Mouse (Mus musculus) CH12.LX (cell line): ENCODE measurements at regions not wholly inside any gene's neighbourhood (a gene's known extent, or its start where the extent isn't known, plus 50 kb on each side); places are given as distances from the start of the nearest gene placed in this dataset.

Experiments
- DNase-seq: peaks from one replicate; pipeline ENCODE4 v3.0.0-alpha.2; 2013; ENCODE audit errors: extremely low read depth
- H3K27ac ChIP-seq: 2 replicates; pipeline ENCODE4 v1.5.1; 2012; ENCODE audit warnings: low read depth, mild to moderate bottlenecking, control low read depth, moderate library complexity; ENCODE audit not compliant: insufficient read depth
- H3K27me3 ChIP-seq: replicated peaks from 2 replicates; pipeline ENCODE3; 2012; ENCODE audit warnings: inconsistent platforms
- H3K36me3 ChIP-seq, 2 experiments: replicated peaks in 1 of 2; 2 replicates each; pipeline versions ENCODE3 to v1.6.1; 2012; ENCODE audit warnings: inconsistent platforms in 1 of 2, low read length in 1 of 2, mild to moderate bottlenecking in 1 of 2, mixed read lengths in 1 of 2, moderate library complexity in 1 of 2; ENCODE audit not compliant: control insufficient read depth in 1 of 2, insufficient read depth in 1 of 2
- H3K4me1 ChIP-seq, 2 experiments: 2 replicates each; pipeline ENCODE4 v1.6.1; 2012; ENCODE audit warnings: inconsistent platforms in 1 of 2, moderate library complexity in 1 of 2; ENCODE audit not compliant: insufficient read depth in 2 of 2, control insufficient read depth in 1 of 2
- H3K4me2 ChIP-seq: 2 replicates; pipeline ENCODE4 v1.6.1; 2012; ENCODE audit warnings: low read depth, mild to moderate bottlenecking, control low read depth; ENCODE audit not compliant: poor library complexity, insufficient read depth, severe bottlenecking
- H3K4me3 ChIP-seq, 3 experiments: fragments of 150-350 bp in 1 of 3; sonication (generic) in 1 of 3; replicated peaks in 1 of 3; 2 replicates each; pipeline versions ENCODE3 to v1.5.1; 2011 to 2012; ENCODE audit warnings: low read depth in 2 of 3, low read length in 2 of 3, mild to moderate bottlenecking in 2 of 3, moderate library complexity in 2 of 3, control low read depth in 1 of 3, improper control_type of control experiment in 1 of 3, inconsistent platforms in 1 of 3, mixed read lengths in 1 of 3; ENCODE audit not compliant: poor library complexity in 1 of 3
- H3K79me2 ChIP-seq: replicated peaks from 2 replicates; pipeline ENCODE4 v1.6.1; 2012; ENCODE audit warnings: mild to moderate bottlenecking, moderate library complexity; ENCODE audit not compliant: control insufficient read depth, poor library complexity, insufficient read depth, severe bottlenecking; ENCODE audit errors: extremely low read depth
- H3K9ac ChIP-seq: 2 replicates; pipeline ENCODE4 v1.6.1; 2012; ENCODE audit warnings: low read depth, mild to moderate bottlenecking, control low read depth, moderate library complexity; ENCODE audit not compliant: insufficient read depth
- H3K9me3 ChIP-seq: replicated peaks from 2 replicates; pipeline ENCODE3; 2012; ENCODE audit warnings: low read length, inconsistent platforms, mixed read lengths
- BHLHE40 ChIP-seq: IDR thresholded peaks from 2 replicates; pipeline ENCODE4 v1.6.1; 2011; ENCODE audit warnings: mild to moderate bottlenecking, low read depth, low read length, improper control_type of control experiment
- CHD1 ChIP-seq: IDR thresholded peaks from 2 replicates; pipeline ENCODE4 v1.6.1; 2012; ENCODE audit warnings: low read depth, low read length, improper control_type of control experiment, inconsistent platforms
- EP300 ChIP-seq: IDR thresholded peaks from 2 replicates; pipeline ENCODE4 v1.6.1; 2011; ENCODE audit warnings: low read length, improper control_type of control experiment
- GABPA ChIP-seq: IDR thresholded peaks from 2 replicates; pipeline ENCODE4 v1.6.1; 2012; ENCODE audit warnings: low read depth, low read length, improper control_type of control experiment, inconsistent platforms; ENCODE audit not compliant: insufficient replicate concordance
- JUN ChIP-seq: IDR thresholded peaks from 2 replicates; pipeline ENCODE4 v1.6.1; 2011; ENCODE audit warnings: low read depth, mild to moderate bottlenecking, low read length, improper control_type of control experiment, moderate library complexity; ENCODE audit not compliant: insufficient read depth
- KAT2A ChIP-seq: IDR thresholded peaks from 2 replicates; pipeline ENCODE4 v1.6.1; 2012; ENCODE audit warnings: low read length, improper control_type of control experiment, inconsistent platforms; ENCODE audit not compliant: insufficient replicate concordance
- MAX ChIP-seq: IDR thresholded peaks from 2 replicates; pipeline ENCODE4 v1.6.1; 2011; ENCODE audit warnings: low read length, improper control_type of control experiment
- MAZ ChIP-seq: IDR thresholded peaks from 2 replicates; pipeline ENCODE4 v1.6.1; 2012; ENCODE audit warnings: low read depth, mild to moderate bottlenecking, inconsistent platforms, low read length, improper control_type of control experiment, moderate library complexity
- MXI1 ChIP-seq: IDR thresholded peaks from 2 replicates; pipeline ENCODE4 v1.6.1; 2011; ENCODE audit warnings: mild to moderate bottlenecking, low read depth, low read length, improper control_type of control experiment
- NELFE ChIP-seq: IDR thresholded peaks from 2 replicates; pipeline ENCODE4 v1.6.1; 2011; ENCODE audit warnings: low read depth, low read length, improper control_type of control experiment
- PAX5 ChIP-seq: IDR thresholded peaks from 2 replicates; pipeline ENCODE4 v1.6.1; 2012; ENCODE audit warnings: low read length, inconsistent platforms, mixed read lengths
- SIN3A ChIP-seq: IDR thresholded peaks from 2 replicates; pipeline ENCODE4 v1.6.1; 2012; ENCODE audit warnings: low read length, improper control_type of control experiment, inconsistent platforms
- SMC3 ChIP-seq: IDR thresholded peaks from 2 replicates; pipeline ENCODE4 v1.6.1; 2011; ENCODE audit warnings: low read depth, low read length, improper control_type of control experiment
- TCF12 ChIP-seq: IDR thresholded peaks from 2 replicates; pipeline ENCODE4 v1.6.1; 2014; ENCODE audit warnings: low read depth, mild to moderate bottlenecking, inconsistent platforms, low read length, improper control_type of control experiment
- dilution Hi-C: fragments of 300-500 bp; cut with MboI; formaldehyde crosslinking; loops from 2 replicates; pipeline ENCODE4 v1.14.3; 2020; ENCODE audit warnings: low sequenced_read_pairs; ENCODE audit not compliant: extremely low pct_unique_long_range_greater_than_20kb, extremely low pct_ligation_motif_present
- in situ Hi-C: fragments of 300-500 bp; cut with MboI; formaldehyde crosslinking; loops from 3 replicates; pipeline ENCODE4 v1.14.3; 2019; ENCODE audit warnings: low sequenced_read_pairs, low pct_ligation_motif_present, low pct_unique_long_range_greater_than_20kb, mixed read lengths

GRCm38 (mm10) chr14:102048485-102048884, 318.7 kb downstream of the Lmo7 start:
- Histone ChIP-seq H3K27ac (no peak overlapping the region), H3K9me3 (no peaks in the 10 kb centered on the region), H3K4me2 (no peak overlapping the region), H3K27me3 (no peaks in the 10 kb centered on the region), H3K4me3 (no peak overlapping the region), H3K36me3 (no peaks in the 10 kb centered on the region), H3K9ac (no peak overlapping the region), H3K4me1 (no peaks in the 10 kb centered on the region), H3K79me2 (no peaks in the 10 kb centered on the region)
- no peak for DNase-seq
- TF ChIP-seq MXI1, result no peak
- TF ChIP-seq CHD1, result no peak
- no peak for TF ChIP-seq GABPA
- no peak for TF ChIP-seq KAT2A
- dilution Hi-C loops (no loop called here), in situ Hi-C loops (no loop called here)

GRCm38 (mm10) chr14:102038145-102038544, 308.4 kb downstream of the Lmo7 start:
- Histone ChIP-seq H3K36me3 (no peaks in the 10 kb centered on the region), H3K4me3 (no peak overlapping the region), H3K27ac (no peak overlapping the region), H3K4me2 (no peak overlapping the region), H3K4me1 (no peaks in the 10 kb centered on the region), H3K9me3 (no peaks in the 10 kb centered on the region), H3K27me3 (no peaks in the 10 kb centered on the region), H3K79me2 (no peaks in the 10 kb centered on the region), H3K9ac (no peak overlapping the region)
- no peak for TF ChIP-seq PAX5
- no peak for TF ChIP-seq EP300
- no peak for TF ChIP-seq MAX
- TF ChIP-seq JUN, result no peak
- no peak for TF ChIP-seq SMC3
- TF ChIP-seq TCF12, result no peak
- TF ChIP-seq SIN3A, result no peak
- TF ChIP-seq NELFE, result no peak
- no peak for TF ChIP-seq BHLHE40
- DNase-seq, result no peak
- dilution Hi-C loops, result no loop called here
- in situ Hi-C loops, result no loop called here

DNA sequence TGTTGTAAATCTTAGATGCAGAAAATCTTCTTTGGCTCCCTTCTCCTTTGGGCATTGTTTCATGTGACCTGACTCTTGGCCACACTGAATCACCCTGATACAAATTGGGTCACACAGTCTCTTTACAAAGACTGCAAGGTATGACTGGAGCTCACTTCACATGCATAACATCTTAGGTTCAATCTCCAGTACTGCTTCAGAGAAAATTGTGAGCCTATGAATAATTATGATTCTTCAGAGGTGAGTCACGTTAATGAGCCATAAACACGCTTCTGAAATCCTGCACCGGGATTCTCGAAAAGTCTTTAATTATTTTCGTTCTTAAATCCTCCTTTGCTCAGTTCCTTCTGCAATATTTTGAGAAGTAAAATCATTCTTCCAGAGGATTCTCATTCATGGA, 307.7 kb downstream of the Lmo7 start:
- dilution Hi-C loops, result no loop called here
- in situ Hi-C loops, result no loop called here
- H3K9me3 ChIP-seq, result no peaks in the 10 kb centered on the region
- no peaks in the 10 kb centered on the region for H3K79me2 ChIP-seq
- H3K4me1 ChIP-seq, result no peaks in the 10 kb centered on the region
- no peaks in the 10 kb centered on the region for H3K36me3 ChIP-seq
- H3K27ac ChIP-seq, result no peak overlapping the region
- H3K27me3 ChIP-seq, result no peaks in the 10 kb centered on the region
- no peak for TF ChIP-seq MAZ
- no peak overlapping the region for H3K9ac ChIP-seq
- DNase-seq, result no peak
- H3K4me3 ChIP-seq, result no peak overlapping the region
- H3K4me2 ChIP-seq, result no peak overlapping the region
